Mouse (Mus musculus): ENCODE data around the gene Gm5795. TPM values are rescaled to one million over a fixed set of nuclear protein-coding genes. Genes with fewer than 3 reads are reported as not detected.
"Not testable (repeated sequence)": the region's sequence is repeated elsewhere in the genome, so short reads cannot be mapped to it uniquely, and the experiment has no call there.

Gm5795 gene
- polyA plus RNA-seq (2016; fragmentation: Nextera tagmentation; extraction: Ambion mirVana), result not detected in 2 replicates

DNA sequence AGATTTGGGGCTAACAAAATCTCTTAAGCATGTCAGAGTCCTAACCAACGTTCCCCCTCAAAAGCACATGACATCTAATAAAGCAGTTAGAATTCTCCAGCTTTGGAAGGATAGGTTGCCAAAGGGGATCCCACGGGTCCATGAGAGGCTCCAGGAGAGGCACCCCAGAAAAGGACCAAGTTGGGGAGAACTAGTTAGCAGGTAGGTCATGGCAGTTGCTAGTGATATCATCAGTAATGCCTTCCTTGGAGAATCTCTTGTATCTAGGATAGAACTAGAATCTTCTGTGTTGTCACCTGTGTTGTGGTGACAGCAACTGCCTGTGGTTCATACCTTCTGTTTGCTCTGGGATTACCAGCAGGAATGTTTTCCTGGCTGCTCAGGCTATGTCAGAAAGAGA, at the start of gene Gm5795:
Gm5795 (plus strand) TSS at position 301 of the 400 bp plus-strand sequence.
- H3K27ac ChIP-seq; H3K36me3 ChIP-seq; H3K9ac ChIP-seq; H3K9me3 ChIP-seq (replicated peaks); H3K4me3 ChIP-seq; H3K4me2 ChIP-seq; H3K27me3 ChIP-seq (replicated peaks); H3K4me1 ChIP-seq; ATAC-seq: not testable (repeated sequence)
- no CpG with 5 or more reads among the region's 2 CpGs for WGBS (ENCODE audit: insufficient replicate concordance)

DNA sequence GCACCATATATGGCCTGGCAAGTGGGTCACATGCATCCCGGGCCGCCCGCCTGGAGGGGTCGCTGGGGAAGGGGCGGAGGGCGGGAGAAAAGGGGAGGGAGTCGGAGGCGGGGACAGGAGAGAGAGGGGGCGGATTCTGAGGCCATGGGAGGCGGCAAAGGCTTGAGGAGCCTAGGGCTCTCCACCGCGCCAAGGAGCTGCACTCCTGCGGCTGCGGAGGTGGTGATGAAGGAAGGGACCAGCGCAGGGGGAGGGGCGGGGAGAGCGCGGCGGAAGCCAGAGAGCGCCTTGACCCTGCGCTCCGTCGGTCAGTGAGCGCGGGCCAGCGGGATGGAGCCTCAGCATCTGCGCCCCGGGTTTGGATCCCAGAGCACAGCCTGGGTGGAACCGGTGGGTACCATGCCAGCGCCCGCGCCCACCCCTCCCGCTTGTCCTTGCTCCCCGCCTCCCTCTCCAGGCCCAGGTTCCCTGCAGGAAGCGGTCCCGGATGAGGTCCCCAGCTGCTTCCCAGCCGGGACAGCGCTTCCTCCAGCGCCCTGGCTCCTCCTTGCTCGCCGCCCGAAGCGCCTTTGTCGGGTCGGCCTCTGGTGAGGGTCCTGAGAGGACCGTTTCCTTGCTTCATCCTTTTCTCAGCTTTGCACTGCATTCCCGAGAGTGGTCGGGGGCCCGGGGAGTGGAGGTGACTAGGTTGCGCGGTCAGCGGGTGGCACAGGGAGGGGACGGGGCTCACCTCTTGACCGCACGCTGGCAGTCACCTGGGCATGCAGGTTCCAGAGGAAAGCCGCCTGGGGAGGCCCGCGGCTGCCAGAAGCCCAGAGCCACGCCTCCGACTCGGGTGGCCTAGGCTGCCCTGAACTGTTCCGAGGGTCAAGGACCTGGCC, 20.5 kb downstream of the Gm5795 start, which contains the start of gene D830030K20Rik:
D830030K20Rik (plus strand) TSS at position 217 of the 881 bp plus-strand sequence.
- ATAC-seq; H3K9ac ChIP-seq; H3K27me3 ChIP-seq (replicated peaks); H3K4me1 ChIP-seq; H3K9me3 ChIP-seq (replicated peaks); H3K27ac ChIP-seq; H3K36me3 ChIP-seq: not testable (repeated sequence)
- peak within 1 kb of the TSS; percentile 52 for H3K4me2 ChIP-seq
- WGBS (ENCODE audit: insufficient replicate concordance), result 2% methylated on average over 17 of the region's 62 CpGs
- H3K4me3 ChIP-seq, result peak within 1 kb of the TSS; percentile 26; the same call in 1 of the 2 replicates

DNA sequence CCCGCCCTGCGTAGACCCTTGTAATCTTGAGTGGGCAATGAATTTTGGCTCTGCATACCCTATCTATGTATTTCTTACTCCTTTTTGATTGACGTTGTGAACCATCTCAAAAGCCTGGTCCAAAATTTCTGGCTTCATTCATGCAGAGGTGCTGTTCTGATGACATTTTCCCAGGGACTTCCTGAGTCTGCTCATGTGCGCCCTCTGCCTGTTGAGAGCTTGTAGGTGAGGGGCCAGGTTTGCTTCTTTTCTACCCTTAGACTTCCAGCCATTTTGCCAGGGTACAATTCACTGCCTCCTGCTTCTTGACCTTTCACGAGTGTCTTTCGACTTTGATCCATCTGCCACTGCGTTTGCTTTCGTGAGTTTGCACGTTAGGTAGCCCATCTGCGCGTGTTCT, 21.3 kb downstream of the Gm5795 start:
- H3K4me1 ChIP-seq; H3K36me3 ChIP-seq; H3K9ac ChIP-seq; H3K9me3 ChIP-seq (replicated peaks); ATAC-seq; H3K4me3 ChIP-seq; H3K4me2 ChIP-seq; H3K27me3 ChIP-seq (replicated peaks); H3K27ac ChIP-seq: not testable (repeated sequence)
- 10% methylated on average over 9 of the region's 11 CpGs for WGBS (ENCODE audit: insufficient replicate concordance)

Other genes with a start within 250 kb of the Gm5795 start
- gene Gm2888, start 158.3 kb upstream of the Gm5795 start, polyA plus RNA-seq (2016; fragmentation: Nextera tagmentation; extraction: Ambion mirVana), result not detected in 2 replicates
- gene Gm2897, start 139.0 kb upstream of the Gm5795 start, polyA plus RNA-seq (2016; fragmentation: Nextera tagmentation; extraction: Ambion mirVana), result 0.22 TPM in 1 of 2 replicates, not detected in the other
- not detected in 2 replicates for gene Gm10340, start 54.3 kb upstream of the Gm5795 start, polyA plus RNA-seq (2016; fragmentation: Nextera tagmentation; extraction: Ambion mirVana)
- gene D830030K20Rik, start 20.2 kb downstream of the Gm5795 start, polyA plus RNA-seq (2016; fragmentation: Nextera tagmentation; extraction: Ambion mirVana), result 0.36 and 0.75 TPM in 2 replicates
- 0.17 TPM in 1 of 2 replicates, not detected in the other for gene Gm2956, start 144.4 kb downstream of the Gm5795 start, polyA plus RNA-seq (2016; fragmentation: Nextera tagmentation; extraction: Ambion mirVana)
- not detected in 2 replicates for gene Gm10413, start 206.8 kb downstream of the Gm5795 start, polyA plus RNA-seq (2016; fragmentation: Nextera tagmentation; extraction: Ambion mirVana)
- 0.08 TPM in 1 of 2 replicates, not detected in the other for gene Gm10409, start 224.4 kb downstream of the Gm5795 start, polyA plus RNA-seq (2016; fragmentation: Nextera tagmentation; extraction: Ambion mirVana)
- not detected in 2 replicates for gene Gm3005, start 239.8 kb downstream of the Gm5795 start, polyA plus RNA-seq (2016; fragmentation: Nextera tagmentation; extraction: Ambion mirVana)